Comparison of ENCODE assay signal across 14 mouse cellular contexts in genomic region chr10:117659819-117660218, GRCm38 (mm10). TPM values are rescaled to one million over a fixed set of nuclear protein-coding genes. Genes with fewer than 3 reads are reported as not detected.
DNase-seq lines count a peak whose midpoint lies in the region; ATAC-seq lines count a peak whose summit lies in the region.
"Had no signal": no experiment of that assay in that cellular context is flagged by ENCODE, and none has a peak within 500 bp of the region (broad histone marks: within the 10 kb centered on the region; RNA-seq: fewer than 3 reads in every experiment).

No protein-coding gene starts in this region.

- peak overlapping the region; percentile 39; the same call in 1 of the 2 replicates for H3K27ac ChIP-seq in embryonic facial prominence, embryonic 15.5 days (replicated peaks)
- H3K27ac ChIP-seq in hindbrain, embryonic 14.5 days, result no peak overlapping the region
- H3K27ac ChIP-seq: forebrain, embryonic 15.5 days; liver, embryonic 14.5 days; macrophage had no signal

- WGBS in embryonic facial prominence, embryonic 15.5 days, result 36% methylated on average over 11 of the region's 11 CpGs
- 70% methylated on average over 11 of the region's 11 CpGs for WGBS in hindbrain, embryonic 14.5 days

- H3K27me3 ChIP-seq in embryonic facial prominence, embryonic 15.5 days, result no peaks in the 10 kb centered on the region
- no peaks in the 10 kb centered on the region for H3K27me3 ChIP-seq in hindbrain, embryonic 14.5 days (ENCODE audit: control insufficient read depth, insufficient read depth, low read length)
- H3K27me3 ChIP-seq: forebrain, embryonic 15.5 days had no signal

- no peak overlapping the region for H3K4me3 ChIP-seq in embryonic facial prominence, embryonic 15.5 days (replicated peaks)
- no peak overlapping the region for H3K4me3 ChIP-seq in hindbrain, embryonic 14.5 days (replicated peaks; ENCODE audit: low read length)
- H3K4me3 ChIP-seq: forebrain, embryonic 15.5 days had no signal

- ATAC-seq in embryonic facial prominence, embryonic 15.5 days (ENCODE audit: insufficient number of reproducible peaks, low FRiP score, low TSS enrichment, low read depth), result peak; percentile 39; the same call in 1 of the 2 replicates
- ATAC-seq in neutrophil, adult 5-6 weeks (ENCODE audit: extremely low read depth, insufficient number of reproducible peaks, low FRiP score, poor library complexity, severe bottlenecking), result peak; percentile 84
- ATAC-seq in hindbrain, embryonic 14.5 days (ENCODE audit: low FRiP score), result no peak
- ATAC-seq: forebrain, embryonic 15.5 days; hindbrain, embryonic 16.5 days had no signal

- peaks cover 15% of the 10 kb centered on the region for H3K4me1 ChIP-seq in embryonic facial prominence, embryonic 15.5 days
- no peaks in the 10 kb centered on the region for H3K4me1 ChIP-seq in hindbrain, embryonic 14.5 days (replicated peaks; ENCODE audit: control insufficient read depth, insufficient read depth, low read length)
- H3K4me1 ChIP-seq: forebrain, embryonic 15.5 days had no signal

- H3K36me3 ChIP-seq in embryonic facial prominence, embryonic 15.5 days, result no peaks in the 10 kb centered on the region
- no peaks in the 10 kb centered on the region for H3K36me3 ChIP-seq in hindbrain, embryonic 14.5 days (replicated peaks; ENCODE audit: control insufficient read depth, insufficient read depth)
- H3K36me3 ChIP-seq: forebrain, embryonic 15.5 days; G1E had no signal

- H3K9ac ChIP-seq in embryonic facial prominence, embryonic 15.5 days, result no peak overlapping the region
- no peak overlapping the region for H3K9ac ChIP-seq in hindbrain, embryonic 14.5 days
- H3K9ac ChIP-seq: forebrain, embryonic 15.5 days; liver, embryonic 14.5 days had no signal

- H3K9me3 ChIP-seq in embryonic facial prominence, embryonic 15.5 days (replicated peaks), result no peaks in the 10 kb centered on the region
- no peaks in the 10 kb centered on the region for H3K9me3 ChIP-seq in hindbrain, embryonic 14.5 days (ENCODE audit: control insufficient read depth, low read length)
- H3K9me3 ChIP-seq: forebrain, embryonic 15.5 days; G1E had no signal

- peak; percentile 75 to 77 for DNase-seq in spleen, postnatal 36 days (ENCODE audit: low spot score in 2 of 2)
- DNase-seq in spleen, postnatal 14 days (ENCODE audit: low spot score in 2 of 2), result no peak
- DNase-seq in ovary, postnatal 14 days (ENCODE audit: low spot score), result no peak
- no peak for DNase-seq in liver
- DNase-seq in hindbrain, embryonic 14.5 days (ENCODE audit: low spot score), result no peak
- DNase-seq: adrenal gland, adult 2 months; kidney, postnatal 14 days had no signal

- H3K4me2 ChIP-seq in embryonic facial prominence, embryonic 15.5 days (replicated peaks), result no peak overlapping the region
- H3K4me2 ChIP-seq in hindbrain, embryonic 14.5 days (replicated peaks), result no peak overlapping the region
- H3K4me2 ChIP-seq: forebrain, embryonic 15.5 days had no signal

RNA-seq across cellular contexts. Expression of gene Cpm, which starts 30.5 kb away (rescaled TPM):
- 60.5 and 68.7 TPM in 2 replicates for polyA plus RNA-seq in embryonic facial prominence, embryonic 15.5 days (2015; fragmentation: Nextera tagmentation; extraction: Ambion mirVana)
- 40.6 and 45.2 TPM in 2 replicates for total RNA-seq in neutrophil, adult 5-6 weeks (2017)
- polyA plus RNA-seq in hindbrain, embryonic 14.5 days (2014; fragmentation: Nextera tagmentation; extraction: Ambion mirVana), result 2.8 and 3.0 TPM in 2 replicates
- polyA plus RNA-seq: G1E had no signal

RNA-seq across cellular contexts. Expression of gene Mdm2, which starts 50.7 kb away (rescaled TPM):
- polyA plus RNA-seq in embryonic facial prominence, embryonic 15.5 days (2015; fragmentation: Nextera tagmentation; extraction: Ambion mirVana), result 43.9 and 57.8 TPM in 2 replicates
- 159 and 173 TPM in 2 replicates for total RNA-seq in neutrophil, adult 5-6 weeks (2017)
- polyA plus RNA-seq in hindbrain, embryonic 14.5 days (2014; fragmentation: Nextera tagmentation; extraction: Ambion mirVana), result 47.2 and 48.4 TPM in 2 replicates

Comparison
In these comparisons a context has a peak if more than half of its experiments do, and no peak if none do; other contexts are left out.
1. DNase-seq: peak in spleen, postnatal 36 days (2 of 2); none in spleen, postnatal 14 days (0 of 2), ovary, postnatal 14 days (single experiment), liver (single experiment) and hindbrain, embryonic 14.5 days (single experiment).
2. RNA of gene Cpm, which starts 30.5 kb away (polyA plus RNA-seq): 60.5 to 68.7 TPM in embryonic facial prominence, embryonic 15.5 days; 2.8 to 3.0 TPM in hindbrain, embryonic 14.5 days; every median in the first group is over 10 times any median in the second.